Mouse (Mus musculus) hindbrain, postnatal 0 days (tissue): ENCODE measurements around the gene Lgals1. TPM values are rescaled to one million over a fixed set of nuclear protein-coding genes. Genes with fewer than 3 reads are reported as not detected.

ENCODE experiments used
- ATAC-seq: fragments of 200-750 bp; cut with Nextera tagmentation; 2 replicates; pipeline ENCODE4 v1.8.0; 2017; ENCODE audit warnings: mild to moderate bottlenecking, moderate TSS enrichment, moderate library complexity
- DNase-seq: peaks from one replicate; pipeline ENCODE4 v3.0.0-alpha.2; 2015; ENCODE audit warnings: low spot score
- H3K27ac ChIP-seq: fragments of 300-500 bp; sonication (generic); 2 replicates; pipeline ENCODE4 v1.5.1; 2014; ENCODE audit warnings: mild to moderate bottlenecking
- H3K27me3 ChIP-seq: fragments of 300-500 bp; sonication (generic); 2 replicates; pipeline ENCODE4 v1.6.1; 2014; ENCODE audit warnings: low read length, mixed read lengths; ENCODE audit not compliant: insufficient read depth
- H3K36me3 ChIP-seq: fragments of 300-500 bp; sonication (generic); 2 replicates; pipeline ENCODE4 v1.6.1; 2014; ENCODE audit warnings: low read length, mixed read lengths; ENCODE audit not compliant: insufficient read depth
- H3K4me1 ChIP-seq: fragments of 300-500 bp; sonication (generic); 2 replicates; pipeline ENCODE4 v1.6.1; 2014; ENCODE audit warnings: antibody characterized with exemption, low read length, mixed read lengths; ENCODE audit not compliant: insufficient read depth
- H3K4me2 ChIP-seq: fragments of 300-500 bp; sonication (generic); 2 replicates; pipeline ENCODE4 v1.6.1; 2014; ENCODE audit warnings: low read depth, mild to moderate bottlenecking, low read length, moderate library complexity, mixed read lengths
- H3K4me3 ChIP-seq: fragments of 300-500 bp; sonication (generic); 2 replicates; pipeline ENCODE4 v1.5.1; 2014; ENCODE audit warnings: low read length
- H3K9ac ChIP-seq: fragments of 300-500 bp; sonication (generic); replicated peaks from 2 replicates; pipeline ENCODE4 v1.6.1; 2014; ENCODE audit warnings: mild to moderate bottlenecking, low read length, moderate library complexity, mixed read lengths
- H3K9me3 ChIP-seq: fragments of 300-500 bp; sonication (generic); 2 replicates; pipeline ENCODE4 v1.6.1; 2016; ENCODE audit warnings: low read length, mixed read lengths
- CTCF ChIP-seq: IDR thresholded peaks from 2 replicates; pipeline ENCODE4 v1.5.1; 2016; ENCODE audit warnings: antibody characterized with exemption, control low read depth, low read depth
- WGBS: fragments of 180-500 bp; shearing (Covaris S2); extraction: QIAGEN DNeasy Blood & Tissue Kit; methylation state at CpG from one replicate; pipeline ENCODE4 v1.1.7; 2014; 5-methylcytosine and 5-hydroxymethylcytosine counted together
- polyA plus RNA-seq: library from polyadenylated mRNA; unstranded; fragments of >200 nt; fragmentation: Nextera tagmentation; extraction: Ambion mirVana; gene quantifications from 2 replicates; pipeline ENCODE4 v1.2.1, GENCODE M21; 2015
- total RNA-seq: library from RNA; depleted of rRNA; stranded (reverse); fragments of >200 nt; gene quantifications from 2 replicates; pipeline ENCODE4 v1.2.3, GENCODE M21; 2014

Gene Lgals1
- total and polyA plus RNA-seq, 2 experiments from 2014 or later = 67.6 to 144 TPM

- no peak overlapping the region for H3K9ac ChIP-seq
- peak overlapping the region; percentile 57 for H3K4me2 ChIP-seq
- no peaks in the 10 kb centered on the region for H3K9me3 ChIP-seq
- no peak for TF ChIP-seq CTCF
- ATAC-seq = no peak
- no peaks in the 10 kb centered on the region for H3K27me3 ChIP-seq
- no peak overlapping the region for H3K27ac ChIP-seq
- H3K4me1 ChIP-seq = peaks cover 12% of the 10 kb centered on the region
- DNase-seq = no peak
- H3K4me3 ChIP-seq = peak overlapping the region; percentile 2; the same call in 1 of the 2 replicates
- H3K36me3 ChIP-seq = no peaks in the 10 kb centered on the region
- 27% methylated on average over 15 of the region's 15 CpGs for WGBS
These were observed 679 bp downstream of the Lgals1 start for GRCm38 (mm10) chr15:78927021-78927787.

DNA sequence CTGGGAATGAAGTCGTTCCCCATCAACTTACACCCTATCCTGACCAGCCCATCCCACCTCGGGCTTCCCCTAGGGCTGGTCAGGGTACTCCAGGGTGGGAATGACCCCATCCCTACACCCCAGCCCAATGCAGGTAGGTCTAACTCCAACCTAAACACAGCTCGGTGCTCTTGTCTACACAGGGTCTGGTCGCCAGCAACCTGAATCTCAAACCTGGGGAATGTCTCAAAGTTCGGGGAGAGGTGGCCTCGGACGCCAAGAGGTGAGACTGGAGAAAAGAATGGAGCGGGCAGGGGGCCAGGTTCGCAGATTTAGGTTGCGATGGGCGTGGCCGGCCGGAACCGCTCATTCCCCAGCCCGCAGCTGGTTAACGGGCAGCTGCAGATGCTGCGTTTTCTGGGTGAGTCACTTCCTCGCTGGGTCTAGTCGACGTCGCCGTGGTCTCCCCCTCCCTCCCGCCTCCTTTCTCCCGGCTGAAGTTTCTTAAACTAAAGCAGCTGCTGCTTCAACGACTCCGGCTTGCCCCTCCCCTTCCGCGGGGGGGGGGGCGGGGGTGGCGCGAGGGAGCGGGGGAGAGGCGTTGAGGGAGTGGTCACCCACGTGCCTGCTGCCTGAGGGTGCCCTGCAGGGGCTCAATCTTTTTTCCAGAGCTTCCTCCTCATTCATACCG lies 1.4 kb downstream of the Lgals1 start:
- Histone ChIP-seq H3K4me1 (peaks cover 12% of the 10 kb centered on the region), H3K9ac (0 out of 2 replicates have a peak overlapping the region, but pooled peaks have one; percentile 9), H3K4me3 (peak overlapping the region; percentile 18), H3K27ac (no peak overlapping the region), H3K9me3 (no peaks in the 10 kb centered on the region), H3K36me3 (no peaks in the 10 kb centered on the region), H3K4me2 (peak overlapping the region; percentile 57), H3K27me3 (no peaks in the 10 kb centered on the region)
- ATAC-seq (no peak), DNase-seq (peak; percentile 53)
- TF ChIP-seq CTCF = no peak
- WGBS = under 1% methylated on average over 29 of the region's 35 CpGs

GRCm38 (mm10) chr15:78928539-78928938 lies 2.0 kb downstream of the Lgals1 start:
- DNase-seq (no peak), ATAC-seq (no peak)
- 50% methylated on average over 8 of the region's 8 CpGs for WGBS
- TF ChIP-seq CTCF = no peak
- Histone ChIP-seq H3K36me3 (no peaks in the 10 kb centered on the region), H3K4me1 (peaks cover 12% of the 10 kb centered on the region), H3K4me2 (peak overlapping the region; percentile 57), H3K27ac (no peak overlapping the region), H3K4me3 (no peak overlapping the region), H3K9ac (no peak overlapping the region), H3K27me3 (no peaks in the 10 kb centered on the region), H3K9me3 (no peaks in the 10 kb centered on the region)

DNA sequence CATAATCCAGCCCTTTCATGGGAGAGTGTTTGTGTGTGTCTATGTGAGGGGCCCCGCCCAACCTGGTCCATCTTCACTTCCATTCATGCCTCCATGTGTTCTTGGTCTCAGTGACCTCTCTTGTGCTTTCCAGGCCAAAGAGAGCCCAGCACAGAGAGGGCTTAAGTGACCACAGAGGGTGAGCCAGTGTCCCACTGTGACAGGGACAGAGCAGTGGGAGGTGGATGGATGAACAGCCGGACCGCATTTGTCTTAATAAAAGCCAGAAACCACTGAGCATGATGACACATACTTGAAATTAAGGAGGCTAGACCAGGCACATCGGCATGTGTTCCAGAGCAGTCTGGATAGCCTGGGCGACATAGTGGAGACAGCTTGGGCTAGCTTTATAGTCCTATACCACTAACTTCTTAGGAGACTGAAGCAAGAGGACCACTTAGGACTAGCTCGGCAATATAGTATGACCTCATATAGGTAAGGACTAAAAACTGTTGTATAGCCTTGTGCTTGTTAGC lies 3.7 kb downstream of the Lgals1 start:
- ATAC-seq = no peak
- Histone ChIP-seq H3K9me3 (no peaks in the 10 kb centered on the region), H3K9ac (no peak overlapping the region), H3K36me3 (no peaks in the 10 kb centered on the region), H3K27ac (no peak overlapping the region), H3K4me1 (peaks cover 12% of the 10 kb centered on the region), H3K27me3 (no peaks in the 10 kb centered on the region), H3K4me3 (no peak overlapping the region), H3K4me2 (no peak overlapping the region)
- TF ChIP-seq CTCF = no peak
- WGBS = 91% methylated on average over 6 of the region's 6 CpGs
- no peak for DNase-seq

DNA sequence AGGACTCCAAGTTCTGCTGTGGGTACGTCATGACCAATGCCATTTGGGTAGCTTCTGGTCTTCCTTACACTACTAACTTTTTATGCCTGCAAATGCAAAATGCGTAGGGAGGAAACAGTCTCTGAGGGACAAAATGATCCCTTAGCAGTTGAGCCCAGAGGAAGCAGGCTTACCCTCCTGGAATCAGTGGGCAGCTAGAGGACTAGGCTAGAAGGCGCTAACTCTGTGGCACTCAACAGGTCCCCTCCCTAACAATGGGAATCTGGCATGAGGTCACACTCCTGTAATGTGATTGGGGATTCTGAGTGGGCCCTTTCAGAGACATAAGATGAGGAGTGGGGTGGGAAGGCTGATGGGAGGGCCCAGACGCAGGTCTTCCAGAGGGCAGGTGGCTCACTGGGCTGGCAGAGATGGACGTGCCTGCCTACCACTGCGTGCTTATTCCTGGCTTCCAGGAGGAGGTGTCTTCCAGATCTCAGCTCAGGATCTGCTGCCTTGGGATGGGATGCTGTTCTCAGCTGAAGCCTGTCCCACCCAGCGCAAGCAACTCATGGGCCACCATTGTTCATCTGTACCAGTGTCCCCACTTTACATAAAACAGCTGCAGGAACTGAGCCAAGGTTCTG lies 4.4 kb downstream of the Lgals1 start:
- DNase-seq = no peak
- peaks cover 11% of the 10 kb centered on the region; the same call in 1 of the 2 replicates for H3K4me1 ChIP-seq
- no peak overlapping the region for H3K27ac ChIP-seq
- H3K4me2 ChIP-seq = no peak overlapping the region
- no peak for ATAC-seq
- no peak overlapping the region for H3K4me3 ChIP-seq
- H3K9me3 ChIP-seq = no peaks in the 10 kb centered on the region
- 85% methylated on average over 7 of the region's 7 CpGs for WGBS
- TF ChIP-seq CTCF = no peak
- H3K9ac ChIP-seq = no peak overlapping the region
- H3K27me3 ChIP-seq = no peaks in the 10 kb centered on the region
- H3K36me3 ChIP-seq = no peaks in the 10 kb centered on the region

DNA sequence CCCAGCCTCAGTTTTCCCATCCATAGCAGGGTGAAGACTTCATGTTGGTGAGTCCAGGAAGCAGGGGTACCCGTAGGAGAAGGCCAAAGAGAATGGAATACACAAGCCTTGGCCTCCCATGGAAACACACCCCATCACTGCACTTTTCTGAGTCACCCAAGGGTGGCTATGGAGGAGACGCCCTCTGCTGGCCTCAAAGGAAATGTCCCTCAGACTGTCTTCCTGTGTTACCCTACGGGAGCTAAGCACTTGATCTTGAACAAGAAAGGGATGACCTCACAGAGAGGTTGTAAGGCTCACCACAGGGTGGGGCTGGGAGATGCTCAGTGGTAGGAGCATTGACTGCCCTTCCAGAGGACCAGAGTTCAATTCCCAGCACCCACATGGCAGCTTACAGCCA lies 5.1 kb downstream of the Lgals1 start:
- H3K36me3 ChIP-seq = no peaks in the 10 kb centered on the region
- H3K4me3 ChIP-seq = no peak overlapping the region
- H3K4me2 ChIP-seq = no peak overlapping the region
- TF ChIP-seq CTCF = peak; percentile 64
- H3K4me1 ChIP-seq = peaks cover 5% of the 10 kb centered on the region; the same call in 1 of the 2 replicates
- H3K9me3 ChIP-seq = no peaks in the 10 kb centered on the region
- H3K27me3 ChIP-seq = no peaks in the 10 kb centered on the region
- H3K27ac ChIP-seq = no peak overlapping the region
- ATAC-seq (no peak), DNase-seq (no peak)
- no peak overlapping the region for H3K9ac ChIP-seq
- 31% methylated on average over 3 of the region's 3 CpGs for WGBS
